Mouse (Mus musculus) frontal cortex, adult 2 months (tissue): ENCODE results near the gene Stfa2. TPM values are rescaled to one million over a fixed set of nuclear protein-coding genes. Genes with fewer than 3 reads are reported as not detected.
"Not testable (repeated sequence)": the region's sequence is repeated elsewhere in the genome, so short reads cannot be mapped to it uniquely, and the experiment has no call there.

ENCODE experiments used
- DNase-seq, 2 experiments: peaks; one replicate each; pipeline ENCODE4 v3.0.0; 2022; ENCODE audit warnings: low spot score in 1 of 2; ENCODE audit errors: extremely low spot score in 1 of 2
- polyA plus RNA-seq: library from polyadenylated mRNA; depleted of rRNA; stranded (reverse); fragments of >200 nt; gene quantifications from 2 replicates; pipeline ENCODE4 v1.2.3, GENCODE M21; 2012; rRNA removed

Gene Stfa2
- not detected in 2 replicates for polyA plus RNA-seq

GRCm38 (mm10) chr16:36408357-36408756 is at the start of gene Stfa2:
Gene Stfa2 (minus strand): TSS chr16:36408457.
- DNase-seq = no peak

GRCm38 (mm10) chr16:36455342-36455802 is 47.1 kb upstream of the Stfa2 start, which contains the start of gene Stfa3:
Gene Stfa3 (minus strand): TSS chr16:36455392.
- no peak for DNase-seq

DNA sequence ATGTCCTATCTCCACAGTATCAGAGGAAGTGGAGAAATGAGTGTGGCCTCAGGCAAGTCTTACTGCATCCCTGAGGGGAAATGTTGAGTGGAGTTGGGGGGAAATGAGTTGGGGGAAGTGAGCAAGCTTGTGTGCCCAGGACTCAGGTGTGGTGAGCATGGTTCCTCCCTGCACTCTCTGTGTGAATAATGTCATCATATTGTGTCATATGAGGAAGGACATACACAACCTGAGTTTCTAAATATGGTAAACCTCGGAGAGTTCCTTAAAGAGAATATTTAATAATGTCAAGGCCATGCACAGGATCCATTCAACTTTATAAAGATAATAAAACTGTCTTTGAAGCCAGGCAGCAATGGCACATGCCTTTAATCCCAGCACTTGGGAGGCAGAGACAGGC is 12.7 kb upstream of the Stfa2 start:
- DNase-seq = not testable (repeated sequence)

DNA sequence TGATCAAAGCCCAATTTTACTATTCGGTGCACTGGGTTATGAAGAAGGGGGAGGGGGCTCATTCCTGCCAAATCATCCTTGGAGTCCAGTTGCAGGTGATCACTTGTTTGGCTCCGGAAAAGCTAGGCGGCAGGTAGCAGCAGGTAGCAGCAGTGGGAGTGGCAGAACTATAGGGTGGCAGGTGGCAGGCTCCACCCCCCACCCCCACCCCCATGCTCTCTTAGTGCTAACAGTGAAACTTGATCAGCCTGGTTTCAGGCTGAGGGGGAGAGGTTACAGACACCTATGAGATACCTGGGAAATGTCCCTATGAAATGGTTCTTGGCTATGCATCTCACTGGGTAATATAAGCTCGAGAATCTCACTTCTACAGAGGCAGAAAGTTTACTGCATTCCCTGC is 19.2 kb downstream of the Stfa2 start:
- DNase-seq = no peak

DNA sequence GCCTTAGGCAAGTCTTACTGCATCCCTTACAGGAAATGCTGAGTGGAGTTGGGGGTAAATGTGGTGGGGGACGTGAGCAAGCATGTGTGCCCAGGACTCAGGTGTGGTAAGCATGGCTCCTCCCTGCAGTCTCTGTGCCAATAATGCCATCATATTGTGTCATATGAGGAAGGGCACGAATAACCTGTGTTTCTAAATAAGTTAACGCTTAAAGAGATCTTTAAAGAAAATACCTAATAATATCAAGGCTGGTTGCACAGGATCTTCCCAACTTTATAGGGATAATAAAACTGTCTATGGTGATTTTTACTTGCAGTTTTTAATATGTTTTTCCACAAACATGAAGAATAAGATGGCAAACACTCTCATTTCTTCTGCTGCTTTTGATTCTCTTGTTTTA is 40.6 kb downstream of the Stfa2 start, which contains the start of gene BC100530:
Gene BC100530, minus strand, starts transcription at position 101 of the 400 bp plus-strand sequence.
- not testable (repeated sequence) for DNase-seq

Other genes starting within 250 kb of the Stfa2 start
- gene Gm5483, start 224.2 kb downstream of the Stfa2 start, polyA plus RNA-seq = not detected in 2 replicates
- gene Gm5416, start 198.1 kb downstream of the Stfa2 start, polyA plus RNA-seq = not detected in 2 replicates
- gene 2010005H15Rik, start 187.0 kb downstream of the Stfa2 start, polyA plus RNA-seq = not detected in 2 replicates
- not detected in 2 replicates for gene Stfa1, start 131.5 kb downstream of the Stfa2 start, polyA plus RNA-seq
- gene BC117090, start 74.1 kb downstream of the Stfa2 start, polyA plus RNA-seq = not detected in 2 replicates
- not detected in 2 replicates for gene BC100530, start 40.7 kb downstream of the Stfa2 start, polyA plus RNA-seq
- not detected in 2 replicates for gene Stfa3, start 46.9 kb upstream of the Stfa2 start, polyA plus RNA-seq
- 0.14 and 0.21 TPM in 2 replicates for gene Casr, start 153.7 kb upstream of the Stfa2 start, polyA plus RNA-seq